Comparison of ENCODE assay signal across 8 mouse cellular contexts in genomic region chr6:142779045-142779811, GRCm38 (mm10). TPM values are rescaled to one million over a fixed set of nuclear protein-coding genes. Genes with fewer than 3 reads are reported as not detected.
DNase-seq lines count a peak whose midpoint lies in the region; ATAC-seq and TF ChIP-seq lines count a peak whose summit lies in the region.

No protein-coding gene starts in this region.

- peak; percentile 41 for ATAC-seq in forebrain, embryonic 13.5 days
- ATAC-seq in intestine, embryonic 14.5 days (replicated peaks; ENCODE audit: low FRiP score, low TSS enrichment, low read depth), result peak; percentile 59; the same call in 1 of the 2 replicates
- peak; percentile 62 for ATAC-seq in midbrain, embryonic 13.5 days

- H3K27me3 ChIP-seq in forebrain, embryonic 13.5 days, result peaks cover 16% of the 10 kb centered on the region; the same call in 1 of the 2 replicates
- H3K27me3 ChIP-seq in intestine, embryonic 14.5 days (replicated peaks; ENCODE audit: control insufficient read depth, insufficient read depth, low read length), result no peaks in the 10 kb centered on the region
- no peaks in the 10 kb centered on the region for H3K27me3 ChIP-seq in midbrain, embryonic 13.5 days
- H3K27me3 ChIP-seq in thymus, adult 2 months (ENCODE audit: control insufficient read depth, insufficient read depth, low read length), result no peaks in the 10 kb centered on the region

- TF ChIP-seq POLR2A in bone marrow, adult 2 months (IDR thresholded peaks at IDR 0.05; ENCODE audit: borderline replicate concordance, control insufficient read depth, low read depth, low read length), result no peak
- TF ChIP-seq POLR2A in thymus, adult 2 months (IDR thresholded peaks at IDR 0.05; ENCODE audit: control insufficient read depth, extremely low read depth, insufficient read depth, low read length, poor library complexity), result no peak

- H3K9ac ChIP-seq in forebrain, embryonic 13.5 days, result no peak overlapping the region
- H3K9ac ChIP-seq in intestine, embryonic 14.5 days (ENCODE audit: low read length), result no peak overlapping the region
- H3K9ac ChIP-seq in midbrain, embryonic 13.5 days (replicated peaks), result no peak overlapping the region

- intact Hi-C loops in left cerebral cortex, adult 2 months (cut with DNase I), result loop anchor here (1.0 to 5.0 kb wide), 3 partner anchors 35 to 398 kb away; no protein-coding TSS in a partner anchor

- DNase-seq in adrenal gland, postnatal 36 days, result peak; percentile 12 to 31
- DNase-seq in adrenal gland, postnatal 25 days, result no peak
- no peak for DNase-seq in intestine, embryonic 14.5 days (ENCODE audit: low spot score)
- peak; percentile 39 to 47 for DNase-seq in left cerebral cortex, adult 2 months (ENCODE audit: extremely low spot score in 1 of 2, low spot score in 2 of 2)
- peak; percentile 71 for DNase-seq in thymus, adult 2 months

- H3K27ac ChIP-seq in bone marrow, adult 2 months (ENCODE audit: control insufficient read depth, insufficient read depth, low read depth, low read length, poor library complexity), result peak overlapping the region; percentile 79
- no peak overlapping the region for H3K27ac ChIP-seq in forebrain, embryonic 13.5 days
- no peak overlapping the region for H3K27ac ChIP-seq in intestine, embryonic 14.5 days (ENCODE audit: low read depth)
- no peak overlapping the region for H3K27ac ChIP-seq in left cerebral cortex, adult 2 months
- peak overlapping the region; percentile 49 for H3K27ac ChIP-seq in midbrain, embryonic 13.5 days
- H3K27ac ChIP-seq in thymus, adult 2 months (ENCODE audit: control insufficient read depth, insufficient read depth, low read length), result peak overlapping the region; percentile 45; the same call in 1 of the 2 replicates

- no peak overlapping the region for H3K4me2 ChIP-seq in forebrain, embryonic 13.5 days
- no peak overlapping the region for H3K4me2 ChIP-seq in intestine, embryonic 14.5 days (ENCODE audit: low read length)
- H3K4me2 ChIP-seq in midbrain, embryonic 13.5 days (replicated peaks), result no peak overlapping the region

- H3K9me3 ChIP-seq in forebrain, embryonic 13.5 days (replicated peaks), result no peaks in the 10 kb centered on the region
- no peaks in the 10 kb centered on the region for H3K9me3 ChIP-seq in intestine, embryonic 14.5 days (ENCODE audit: control insufficient read depth, low read length)
- no peaks in the 10 kb centered on the region for H3K9me3 ChIP-seq in midbrain, embryonic 13.5 days

- WGBS in bone marrow, adult 2 months, result 33% methylated on average over 11 of the region's 11 CpGs
- WGBS in forebrain, embryonic 13.5 days, result 49% methylated on average over 11 of the region's 11 CpGs
- WGBS in intestine, embryonic 14.5 days, result 49% methylated on average over 11 of the region's 11 CpGs
- WGBS in midbrain, embryonic 13.5 days, result 48% methylated on average over 11 of the region's 11 CpGs
- 41% methylated on average over 11 of the region's 11 CpGs for WGBS in thymus, adult 2 months

- H3K36me3 ChIP-seq in forebrain, embryonic 13.5 days (ENCODE audit: poor library complexity, severe bottlenecking), result peaks cover 27% of the 10 kb centered on the region
- H3K36me3 ChIP-seq in intestine, embryonic 14.5 days (ENCODE audit: control insufficient read depth, insufficient read depth, low read length), result peaks cover 15% of the 10 kb centered on the region
- peaks cover 26% of the 10 kb centered on the region for H3K36me3 ChIP-seq in midbrain, embryonic 13.5 days
- H3K36me3 ChIP-seq in thymus, adult 2 months (ENCODE audit: control insufficient read depth, insufficient read depth, low read length), result peaks cover 3% of the 10 kb centered on the region; the same call in 1 of the 2 replicates

- TF ChIP-seq CTCF in bone marrow, adult 2 months (IDR thresholded peaks at IDR 0.05; ENCODE audit: control insufficient read depth, insufficient read depth, low read length), result no peak
- peak; percentile 78 for TF ChIP-seq CTCF in left cerebral cortex, adult 2 months (IDR thresholded peaks at IDR 0.05)
- TF ChIP-seq CTCF in thymus, adult 2 months (IDR thresholded peaks at IDR 0.05; ENCODE audit: borderline replicate concordance, control insufficient read depth, extremely low read depth, insufficient read depth, low read length, poor library complexity), result no peak

- peaks cover 5% of the 10 kb centered on the region; the same call in 1 of the 2 replicates for H3K4me1 ChIP-seq in bone marrow, adult 2 months (ENCODE audit: control insufficient read depth, insufficient read depth, low read length)
- H3K4me1 ChIP-seq in forebrain, embryonic 13.5 days, result peaks cover 27% of the 10 kb centered on the region
- H3K4me1 ChIP-seq in intestine, embryonic 14.5 days (replicated peaks; ENCODE audit: control insufficient read depth, insufficient read depth, low read length), result no peaks in the 10 kb centered on the region
- peaks cover 23% of the 10 kb centered on the region for H3K4me1 ChIP-seq in midbrain, embryonic 13.5 days (replicated peaks)
- H3K4me1 ChIP-seq in thymus, adult 2 months (replicated peaks; ENCODE audit: control insufficient read depth, insufficient read depth, low read length), result peaks cover 12% of the 10 kb centered on the region

- H3K4me3 ChIP-seq in bone marrow, adult 2 months (replicated peaks; ENCODE audit: control insufficient read depth, low read depth, low read length), result no peak overlapping the region
- H3K4me3 ChIP-seq in forebrain, embryonic 13.5 days, result no peak overlapping the region
- H3K4me3 ChIP-seq in intestine, embryonic 14.5 days (ENCODE audit: low read depth, low read length), result no peak overlapping the region
- no peak overlapping the region for H3K4me3 ChIP-seq in left cerebral cortex, adult 2 months
- H3K4me3 ChIP-seq in midbrain, embryonic 13.5 days (replicated peaks), result no peak overlapping the region
- H3K4me3 ChIP-seq in thymus, adult 2 months (ENCODE audit: control insufficient read depth, insufficient read depth, low read length), result no peak overlapping the region

RNA-seq across cellular contexts. Expression of gene Cmas, which starts 22.7 kb away (rescaled TPM):
- total RNA-seq in adrenal gland, postnatal 36 days (2021), result 10 to 100 TPM; 28.9 to 33.3 TPM
- total RNA-seq in adrenal gland, postnatal 25 days (2021), result 31.5 and 33.9 TPM in 2 replicates
- 144 and 171 TPM in 2 replicates for polyA plus RNA-seq in bone marrow, adult 2 months (2011; ENCODE audit: insufficient read depth, insufficient read length, low replicate concordance, missing spikeins)
- polyA plus RNA-seq in forebrain, embryonic 13.5 days (2015; fragmentation: Nextera tagmentation; extraction: Ambion mirVana), result 129 and 133 TPM in 2 replicates
- polyA plus RNA-seq in intestine, embryonic 14.5 days (2014; fragmentation: Nextera tagmentation; extraction: Ambion mirVana), result 109 and 112 TPM in 2 replicates
- total RNA-seq in left cerebral cortex, adult 2 months (2021), result 100 to 1,000 TPM; 107 to 111 TPM
- 183 and 184 TPM in 2 replicates for polyA plus RNA-seq in midbrain, embryonic 13.5 days (2015; fragmentation: Nextera tagmentation; extraction: Ambion mirVana)
- 25.5 and 29.0 TPM in 2 replicates for polyA plus RNA-seq in thymus, adult 2 months (2012; rRNA removed)

RNA-seq across cellular contexts. Expression of gene Sult6b2, which starts 25.1 kb away (rescaled TPM):
- not detected for total RNA-seq in adrenal gland, postnatal 36 days (2021)
- not detected in 2 replicates for total RNA-seq in adrenal gland, postnatal 25 days (2021)
- not detected in 2 replicates for polyA plus RNA-seq in bone marrow, adult 2 months (2011; ENCODE audit: insufficient read depth, insufficient read length, low replicate concordance, missing spikeins)
- not detected in 2 replicates for polyA plus RNA-seq in forebrain, embryonic 13.5 days (2015; fragmentation: Nextera tagmentation; extraction: Ambion mirVana)
- polyA plus RNA-seq in intestine, embryonic 14.5 days (2014; fragmentation: Nextera tagmentation; extraction: Ambion mirVana), result 0.19 and 0.28 TPM in 2 replicates
- not detected for total RNA-seq in left cerebral cortex, adult 2 months (2021)
- polyA plus RNA-seq in midbrain, embryonic 13.5 days (2015; fragmentation: Nextera tagmentation; extraction: Ambion mirVana), result 0.18 and 0.26 TPM in 2 replicates
- polyA plus RNA-seq in thymus, adult 2 months (2012; rRNA removed), result 0.08 TPM in 1 of 2 replicates, not detected in the other

Comparison
In these comparisons a context has a peak if more than half of its experiments do, and no peak if none do; other contexts are left out.
1. DNase-seq: peak in adrenal gland, postnatal 36 days (2 of 2), left cerebral cortex, adult 2 months (2 of 2) and thymus, adult 2 months (single experiment); none in adrenal gland, postnatal 25 days (single experiment) and intestine, embryonic 14.5 days (single experiment).
2. H3K27ac ChIP-seq: peak in bone marrow, adult 2 months (single experiment), midbrain, embryonic 13.5 days (single experiment) and thymus, adult 2 months (single experiment); none in forebrain, embryonic 13.5 days (single experiment), intestine, embryonic 14.5 days (single experiment) and left cerebral cortex, adult 2 months (single experiment).
3. Peak in every context shown above with its lines, with median percentiles within 50 percentile points of each other: ATAC-seq.